Mouse (Mus musculus) forelimb bud, embryonic 11.5 days (tissue): ENCODE measurements around the gene Psors1c2.
A peak's percentile ranks its signal among the peaks of the same experiment; 100 is the strongest.

Experiments
- DNase-seq: peaks from one replicate; pipeline ENCODE4 v3.0.0-alpha.2; 2012; ENCODE audit warnings: low read depth, low spot score

Gene Psors1c2

GRCm38 (mm10) chr17:35517526-35517925 is 15.5 kb upstream of the Psors1c2 start:
- no peak for DNase-seq

GRCm38 (mm10) chr17:35524354-35524753 is 8.6 kb upstream of the Psors1c2 start:
- DNase-seq, result no peak

GRCm38 (mm10) chr17:35526644-35527043 is 6.4 kb upstream of the Psors1c2 start:
- no peak for DNase-seq

- no peak for DNase-seq
Observed at GRCm38 (mm10) chr17:35532360-35532759, 641 bp upstream of the Psors1c2 start.

- DNase-seq, result peak; percentile 76
Observed at GRCm38 (mm10) chr17:35534343-35534742, 1.3 kb downstream of the Psors1c2 start.

- DNase-seq, result no peak
Observed at GRCm38 (mm10) chr17:35537421-35537820, 4.4 kb downstream of the Psors1c2 start.

- DNase-seq, result no peak
Observed at GRCm38 (mm10) chr17:35538476-35538875, 5.5 kb downstream of the Psors1c2 start.

- DNase-seq, result no peak
Observed at GRCm38 (mm10) chr17:35539540-35539939, 6.5 kb downstream of the Psors1c2 start.

GRCm38 (mm10) chr17:35542761-35543411 is 9.9 kb downstream of the Psors1c2 start:
- no peak for DNase-seq

- no peak for DNase-seq
Observed at GRCm38 (mm10) chr17:35543412-35543861, 10.4 kb downstream of the Psors1c2 start.

- DNase-seq, result no peak
Observed at GRCm38 (mm10) chr17:35544001-35544400, 11.0 kb downstream of the Psors1c2 start.

GRCm38 (mm10) chr17:35544680-35545079 is 11.7 kb downstream of the Psors1c2 start:
- peak; percentile 50 for DNase-seq

- DNase-seq, result no peak
Observed at GRCm38 (mm10) chr17:35547465-35547864, 14.5 kb downstream of the Psors1c2 start.

- DNase-seq, result no peak
Observed at GRCm38 (mm10) chr17:35548636-35549035, 15.6 kb downstream of the Psors1c2 start.

GRCm38 (mm10) chr17:35549437-35550142 is 16.6 kb downstream of the Psors1c2 start:
- DNase-seq, result no peak

GRCm38 (mm10) chr17:35550143-35550494 is 17.1 kb downstream of the Psors1c2 start:
- no peak for DNase-seq

- DNase-seq, result no peak
Observed at GRCm38 (mm10) chr17:35550871-35551270, 17.9 kb downstream of the Psors1c2 start.

- DNase-seq, result no peak
Observed at GRCm38 (mm10) chr17:35551881-35552414, 18.9 kb downstream of the Psors1c2 start, which contains the start of gene Cdsn. TSS of gene Cdsn (plus strand) at chr17:35552128.

GRCm38 (mm10) chr17:35554321-35554720 is 21.3 kb downstream of the Psors1c2 start:
- DNase-seq, result no peak

GRCm38 (mm10) chr17:35554761-35555397 is 21.9 kb downstream of the Psors1c2 start:
- DNase-seq, result no peak

GRCm38 (mm10) chr17:35556186-35556765 is 23.3 kb downstream of the Psors1c2 start:
- no peak for DNase-seq

- peak; percentile 30 for DNase-seq
Observed at GRCm38 (mm10) chr17:35556812-35557211, 23.8 kb downstream of the Psors1c2 start.
